Mouse (Mus musculus) midbrain, postnatal 0 days (tissue): ENCODE results near the gene Gp2. TPM values are rescaled to one million over a fixed set of nuclear protein-coding genes. Genes with fewer than 3 reads are reported as not detected.

Source experiments
- ATAC-seq: fragments of 200-750 bp; cut with Nextera tagmentation; 2 replicates; pipeline ENCODE4 v1.8.0; 2017; ENCODE audit warnings: moderate number of reproducible peaks, mild to moderate bottlenecking, moderate TSS enrichment, moderate library complexity; ENCODE audit not compliant: low FRiP score
- DNase-seq: peaks from one replicate; pipeline ENCODE4 v3.0.0-alpha.2; 2015; ENCODE audit warnings: low spot score
- H3K27ac ChIP-seq: fragments of 300-500 bp; sonication (generic); 2 replicates; pipeline ENCODE4 v1.5.1; 2014; ENCODE audit warnings: low read depth, mild to moderate bottlenecking, low read length, mixed read lengths
- H3K27me3 ChIP-seq: fragments of 300-500 bp; sonication (generic); 2 replicates; pipeline ENCODE4 v1.6.1; 2014; ENCODE audit warnings: low read length, control low read depth, mixed read lengths; ENCODE audit not compliant: insufficient read depth
- H3K36me3 ChIP-seq: fragments of 300-500 bp; sonication (generic); 2 replicates; pipeline ENCODE4 v1.6.1; 2014; ENCODE audit warnings: low read length, control low read depth, mixed read lengths; ENCODE audit not compliant: insufficient read depth
- H3K4me1 ChIP-seq: fragments of 300-500 bp; sonication (generic); 2 replicates; pipeline ENCODE4 v1.6.1; 2014; ENCODE audit warnings: mild to moderate bottlenecking, control low read depth, antibody characterized with exemption, low read length, mixed read lengths; ENCODE audit not compliant: insufficient read depth
- H3K4me2 ChIP-seq: fragments of 300-500 bp; sonication (generic); 2 replicates; pipeline ENCODE4 v1.6.1; 2014; ENCODE audit warnings: low read depth, mild to moderate bottlenecking, low read length, mixed read lengths; ENCODE audit not compliant: poor library complexity, severe bottlenecking
- H3K4me3 ChIP-seq: fragments of 300-500 bp; sonication (generic); 2 replicates; pipeline ENCODE4 v1.5.1; 2014; ENCODE audit warnings: low read depth, mild to moderate bottlenecking, low read length, moderate library complexity
- H3K9ac ChIP-seq: fragments of 300-500 bp; sonication (generic); replicated peaks from 2 replicates; pipeline ENCODE4 v1.6.1; 2014; ENCODE audit warnings: mild to moderate bottlenecking, low read length, moderate library complexity, mixed read lengths; ENCODE audit not compliant: poor library complexity, severe bottlenecking
- H3K9me3 ChIP-seq: fragments of 300-500 bp; sonication (generic); 2 replicates; pipeline ENCODE4 v1.6.1; 2016; ENCODE audit warnings: low read length, control low read depth
- CTCF ChIP-seq: IDR thresholded peaks from 2 replicates; pipeline ENCODE4 v1.5.1; 2016; ENCODE audit warnings: antibody characterized with exemption, mild to moderate bottlenecking
- WGBS: fragments of 180-500 bp; shearing (Covaris S2); extraction: QIAGEN DNeasy Blood & Tissue Kit; methylation state at CpG from one replicate; pipeline ENCODE4 v1.1.7; 2014; 5-methylcytosine and 5-hydroxymethylcytosine counted together
- polyA plus RNA-seq: library from polyadenylated mRNA; unstranded; fragments of >200 nt; fragmentation: Nextera tagmentation; extraction: Ambion mirVana; gene quantifications from 2 replicates; pipeline ENCODE4 v1.2.1, GENCODE M21; 2015
- total RNA-seq: library from RNA; depleted of rRNA; stranded (reverse); fragments of >200 nt; gene quantifications from 2 replicates; pipeline ENCODE4 v1.2.3, GENCODE M21; 2014

Gp2 gene
- total and polyA plus RNA-seq, 2 experiments from 2014 or later = not detected

DNA sequence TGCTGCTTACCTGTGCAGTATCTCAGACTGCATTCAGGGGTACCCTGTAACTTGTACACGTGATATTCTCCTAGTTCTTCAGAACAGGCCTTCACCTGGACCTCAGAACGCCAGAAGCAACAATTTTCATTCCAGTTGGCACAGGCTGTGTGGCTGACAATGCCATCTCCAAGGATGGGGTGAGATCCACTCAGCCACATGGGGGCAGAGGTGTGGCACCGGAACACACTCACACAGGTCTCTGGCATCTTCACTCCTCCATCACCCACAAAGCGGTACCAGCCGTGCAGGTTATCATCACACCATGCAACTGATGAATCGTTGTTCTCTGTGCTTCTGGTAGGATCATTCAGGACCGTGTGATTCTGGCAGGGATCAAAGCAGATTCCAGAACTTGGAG is 4.9 kb downstream of the Gp2 start:
- DNase-seq = no peak
- no peak for TF ChIP-seq CTCF
- Histone ChIP-seq H3K36me3 (no peaks in the 10 kb centered on the region), H3K9me3 (no peaks in the 10 kb centered on the region), H3K4me3 (no peak overlapping the region), H3K27ac (no peak overlapping the region), H3K4me1 (no peaks in the 10 kb centered on the region), H3K27me3 (no peaks in the 10 kb centered on the region), H3K9ac (no peak overlapping the region), H3K4me2 (no peak overlapping the region)
- WGBS = 88% methylated on average over 7 of the region's 7 CpGs
- ATAC-seq = no peak

- H3K4me3 ChIP-seq = no peak overlapping the region
- ATAC-seq (peak; percentile 47; the same call in 1 of the 2 replicates), DNase-seq (peak; percentile 48)
- H3K27ac ChIP-seq = no peak overlapping the region
- no peaks in the 10 kb centered on the region for H3K9me3 ChIP-seq
- no peak overlapping the region for H3K9ac ChIP-seq
- 54% methylated on average over 4 of the region's 4 CpGs for WGBS
- H3K36me3 ChIP-seq = no peaks in the 10 kb centered on the region
- H3K27me3 ChIP-seq = no peaks in the 10 kb centered on the region
- peak; percentile 79 for TF ChIP-seq CTCF
- H3K4me2 ChIP-seq = no peak overlapping the region
- H3K4me1 ChIP-seq = no peaks in the 10 kb centered on the region
Observed at GRCm38 (mm10) chr7:119443849-119444248, 15.2 kb downstream of the Gp2 start.

DNA sequence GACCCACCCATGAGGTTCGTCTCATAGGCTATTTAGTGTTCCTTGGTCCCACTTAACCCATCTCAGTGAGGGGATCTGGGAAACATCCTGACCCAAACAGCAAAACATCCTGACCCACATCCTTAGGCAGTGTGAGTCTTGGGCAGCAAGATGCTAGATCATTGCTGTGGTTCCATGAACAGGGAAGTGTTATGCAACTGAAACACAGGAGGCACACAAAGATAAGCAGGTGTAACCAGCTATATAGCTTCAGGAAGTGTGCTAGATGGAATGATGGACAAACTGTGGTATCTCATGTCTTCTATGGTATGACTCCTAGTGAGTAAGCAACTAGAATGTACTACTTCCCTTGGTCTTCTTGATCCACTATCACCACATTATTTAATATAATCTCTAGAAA is 17.1 kb downstream of the Gp2 start:
- DNase-seq (no peak), ATAC-seq (no peak)
- 84% methylated on average over 1 of the region's 1 CpGs for WGBS
- no peak overlapping the region for H3K4me2 ChIP-seq
- no peak overlapping the region for H3K4me3 ChIP-seq
- no peak overlapping the region for H3K9ac ChIP-seq
- H3K27me3 ChIP-seq = no peaks in the 10 kb centered on the region
- no peaks in the 10 kb centered on the region for H3K4me1 ChIP-seq
- H3K9me3 ChIP-seq = no peaks in the 10 kb centered on the region
- no peaks in the 10 kb centered on the region for H3K36me3 ChIP-seq
- no peak overlapping the region for H3K27ac ChIP-seq
- TF ChIP-seq CTCF = no peak

DNA sequence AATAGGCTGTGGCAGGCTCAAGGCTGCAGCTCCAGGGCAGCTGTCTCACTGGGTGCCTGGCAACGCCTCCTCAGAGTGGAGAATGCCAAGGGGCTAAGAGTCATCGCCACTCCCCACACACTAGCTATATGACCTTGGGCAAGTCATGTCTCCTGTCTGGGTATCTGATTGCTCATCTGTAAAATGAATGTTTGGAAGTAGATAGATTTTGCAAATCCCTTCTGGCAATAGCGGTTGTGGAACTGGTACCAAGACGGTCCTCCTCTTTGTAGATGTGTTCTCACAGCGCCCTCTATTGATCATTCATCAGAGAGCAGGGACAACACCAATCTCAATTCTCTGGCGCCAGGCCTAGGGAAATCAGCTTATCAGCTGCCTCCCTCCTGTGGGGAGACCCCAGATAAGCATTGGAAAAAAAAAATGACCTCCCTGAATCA is 31.9 kb downstream of the Gp2 start:
- Histone ChIP-seq H3K4me3 (no peak overlapping the region), H3K36me3 (no peaks in the 10 kb centered on the region), H3K27me3 (no peaks in the 10 kb centered on the region), H3K27ac (no peak overlapping the region), H3K9ac (no peak overlapping the region), H3K4me2 (no peak overlapping the region), H3K9me3 (no peaks in the 10 kb centered on the region), H3K4me1 (no peaks in the 10 kb centered on the region)
- WGBS = 7% methylated on average over 6 of the region's 6 CpGs
- ATAC-seq (peak; percentile 84), DNase-seq (peak; percentile 93)
- TF ChIP-seq CTCF = peak; percentile 91

DNA sequence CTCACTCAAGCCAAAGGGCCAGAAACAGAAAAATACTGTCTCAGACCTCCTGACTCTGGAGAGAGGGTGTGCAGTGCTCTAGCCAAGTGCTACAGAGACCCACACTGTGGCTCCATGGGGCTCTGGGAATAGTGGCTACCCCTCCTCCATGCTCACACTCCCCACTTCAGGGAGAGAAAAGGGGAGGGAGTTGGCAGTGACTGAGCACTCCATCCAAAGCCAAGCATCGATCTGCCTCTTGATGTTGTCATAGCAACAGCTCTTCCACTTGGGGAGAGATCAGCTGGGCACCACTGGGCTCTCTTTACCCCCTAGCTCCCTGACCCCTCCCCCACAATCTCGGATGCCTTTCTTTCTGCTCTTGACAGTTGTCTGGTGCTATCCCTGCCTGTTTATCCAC is 38.4 kb downstream of the Gp2 start:
- Histone ChIP-seq H3K9me3 (no peaks in the 10 kb centered on the region), H3K27me3 (no peaks in the 10 kb centered on the region), H3K4me1 (peaks cover 7% of the 10 kb centered on the region; the same call in 1 of the 2 replicates), H3K36me3 (no peaks in the 10 kb centered on the region), H3K4me2 (no peak overlapping the region), H3K27ac (no peak overlapping the region), H3K4me3 (no peak overlapping the region), H3K9ac (no peak overlapping the region)
- no peak for TF ChIP-seq CTCF
- 0% methylated on average over 2 of the region's 2 CpGs for WGBS
- DNase-seq = peak; percentile 70
- 0 out of 2 replicates have a peak, but pooled peaks have one; percentile 49 for ATAC-seq

DNA sequence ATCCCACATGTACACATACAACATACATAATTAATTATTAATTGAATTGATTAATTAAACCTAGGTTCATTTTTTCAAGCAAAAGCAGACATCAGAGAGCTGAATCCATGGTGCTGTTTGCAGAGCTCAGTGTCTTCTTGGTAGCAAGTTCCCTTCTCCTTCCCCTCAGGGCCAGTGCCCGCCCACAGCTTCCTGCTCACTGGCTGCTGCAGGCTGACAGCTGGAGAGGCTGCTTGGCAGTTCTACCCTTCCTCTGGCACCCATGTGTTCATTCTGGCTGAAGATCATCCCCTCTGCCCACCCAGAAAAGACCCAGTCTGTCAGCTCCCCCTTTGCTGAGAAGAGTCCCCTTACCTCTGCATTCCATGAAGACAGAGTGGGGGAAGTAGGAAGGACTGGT is 40.6 kb downstream of the Gp2 start:
- 73% methylated on average over 1 of the region's 1 CpGs for WGBS

More for the DNA sequence above, 40.6 kb downstream of the Gp2 start:
- no peak overlapping the region for H3K4me2 ChIP-seq
- ATAC-seq (no peak), DNase-seq (peak; percentile 37)
- no peak overlapping the region for H3K9ac ChIP-seq
- no peak for TF ChIP-seq CTCF
- H3K4me1 ChIP-seq = peaks cover 7% of the 10 kb centered on the region; the same call in 1 of the 2 replicates
- no peak overlapping the region for H3K4me3 ChIP-seq
- no peaks in the 10 kb centered on the region for H3K36me3 ChIP-seq
- no peaks in the 10 kb centered on the region for H3K9me3 ChIP-seq
- no peaks in the 10 kb centered on the region for H3K27me3 ChIP-seq
- H3K27ac ChIP-seq = no peak overlapping the region
